Mouse (Mus musculus) small intestine, adult 2 months (tissue): ENCODE measurements at regions not wholly inside any gene's neighbourhood (a gene's known extent, or its start where the extent isn't known, plus 50 kb on each side); places are given as distances from the start of the nearest gene placed in this dataset.

ENCODE experiments used
- CTCF ChIP-seq: fragments of 200-500 bp; IDR thresholded peaks from 2 replicates; pipeline ENCODE4 v1.5.1; 2012; ENCODE audit warnings: low read depth, mild to moderate bottlenecking, control low read depth, inconsistent platforms, low read length, moderate library complexity, mixed read lengths; ENCODE audit not compliant: insufficient replicate concordance, insufficient read length; ENCODE audit errors: extremely low read depth
- POLR2A ChIP-seq: fragments of 200-500 bp; IDR thresholded peaks from 2 replicates; pipeline ENCODE4 v1.6.1; 2012; ENCODE audit warnings: low read depth, mild to moderate bottlenecking, control low read depth, inconsistent platforms, low read length, moderate library complexity

DNA sequence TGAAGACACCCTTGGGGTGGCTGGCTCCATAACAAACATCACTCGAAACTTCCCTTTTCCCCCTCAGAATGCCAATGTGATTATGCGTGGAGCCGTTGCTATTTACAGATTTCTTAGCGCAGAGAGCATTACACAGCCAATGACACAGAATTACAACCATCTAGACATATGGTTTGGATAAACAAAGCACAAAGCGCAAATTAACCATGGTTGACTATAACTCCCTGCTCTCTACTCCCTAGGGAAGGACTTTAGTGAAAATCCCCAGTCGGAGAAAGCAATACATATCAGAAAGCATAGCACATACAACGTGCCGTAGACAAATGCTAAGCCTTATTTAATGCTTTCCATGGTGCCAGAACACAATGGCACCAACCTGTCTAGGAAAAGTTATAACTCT is 131.8 kb downstream of the Tshz3 start:
- TF ChIP-seq CTCF: no peak
- no peak for TF ChIP-seq POLR2A
